Mouse (Mus musculus): Measurements from ENCODE around the gene E130208F15Rik. TPM values are rescaled to one million over a fixed set of nuclear protein-coding genes. Genes with fewer than 3 reads are reported as not detected.

Gene E130208F15Rik
- polyA plus RNA-seq, 1 experiment from 2014 or later, result not detected

- Histone ChIP-seq H3K4me1 (ENCODE audit: control insufficient read depth, insufficient read depth, low read length) (no peaks in the 10 kb centered on the region), H3K27me3 (ENCODE audit: control insufficient read depth, insufficient read depth, low read length) (peaks cover 18% of the 10 kb centered on the region), H3K9me3 (ENCODE audit: control insufficient read depth, low read length) (no peaks in the 10 kb centered on the region), H3K4me2 (ENCODE audit: low read length) (peak overlapping the region; percentile 10; the same call in 1 of the 2 replicates), H3K27ac (replicated peaks; ENCODE audit: low read depth, low read length) (no peak overlapping the region), H3K36me3 (ENCODE audit: control insufficient read depth, insufficient read depth, low read length) (no peaks in the 10 kb centered on the region), H3K4me3 (replicated peaks; ENCODE audit: low read depth, low read length) (no peak overlapping the region), H3K9ac (replicated peaks; ENCODE audit: low read length) (no peak overlapping the region)
- ATAC-seq (ENCODE audit: low FRiP score, low TSS enrichment), result no peak
- WGBS, result 2% methylated on average over 9 of the region's 9 CpGs
- peak; percentile 96 for DNase-seq
Observed at GRCm38 (mm10) chr7:30336384-30336783, 14.8 kb downstream of the E130208F15Rik start.

GRCm38 (mm10) chr7:30339432-30340109 lies 18.0 kb downstream of the E130208F15Rik start:
- no peaks in the 10 kb centered on the region for H3K9me3 ChIP-seq (ENCODE audit: control insufficient read depth, low read length)
- no peaks in the 10 kb centered on the region for H3K4me1 ChIP-seq (ENCODE audit: control insufficient read depth, insufficient read depth, low read length)
- H3K27ac ChIP-seq (replicated peaks; ENCODE audit: low read depth, low read length), result no peak overlapping the region
- H3K27me3 ChIP-seq (ENCODE audit: control insufficient read depth, insufficient read depth, low read length), result peaks cover 15% of the 10 kb centered on the region
- H3K36me3 ChIP-seq (ENCODE audit: control insufficient read depth, insufficient read depth, low read length), result no peaks in the 10 kb centered on the region
- WGBS, result 67% methylated on average over 5 of the region's 5 CpGs
- H3K4me2 ChIP-seq (ENCODE audit: low read length), result no peak overlapping the region
- ATAC-seq (ENCODE audit: low FRiP score, low TSS enrichment), result no peak
- no peak overlapping the region for H3K4me3 ChIP-seq (replicated peaks; ENCODE audit: low read depth, low read length)
- no peak overlapping the region for H3K9ac ChIP-seq (replicated peaks; ENCODE audit: low read length)
- DNase-seq, result no peak

GRCm38 (mm10) chr7:30346635-30347379 lies 25.3 kb downstream of the E130208F15Rik start:
- H3K4me3 ChIP-seq (replicated peaks; ENCODE audit: low read depth, low read length), result no peak overlapping the region
- WGBS, result 28% methylated on average over 21 of the region's 21 CpGs
- H3K36me3 ChIP-seq (ENCODE audit: control insufficient read depth, insufficient read depth, low read length), result no peaks in the 10 kb centered on the region
- DNase-seq (peak; percentile 73), ATAC-seq (ENCODE audit: low FRiP score, low TSS enrichment) (no peak)
- H3K9ac ChIP-seq (replicated peaks; ENCODE audit: low read length), result no peak overlapping the region
- H3K27ac ChIP-seq (replicated peaks; ENCODE audit: low read depth, low read length), result no peak overlapping the region
- 0 out of 2 replicates have a peak, but pooled peaks cover 3% of the 10 kb centered on the region for H3K4me1 ChIP-seq (ENCODE audit: control insufficient read depth, insufficient read depth, low read length)
- no peak overlapping the region for H3K4me2 ChIP-seq (ENCODE audit: low read length)
- H3K27me3 ChIP-seq (ENCODE audit: control insufficient read depth, insufficient read depth, low read length), result peaks cover 24% of the 10 kb centered on the region; the same call in 1 of the 2 replicates
- no peaks in the 10 kb centered on the region for H3K9me3 ChIP-seq (ENCODE audit: control insufficient read depth, low read length)

GRCm38 (mm10) chr7:30347828-30348227 lies 26.3 kb downstream of the E130208F15Rik start:
- H3K4me1 ChIP-seq (ENCODE audit: control insufficient read depth, insufficient read depth, low read length), result 0 out of 2 replicates have a peak, but pooled peaks cover 3% of the 10 kb centered on the region
- H3K9ac ChIP-seq (replicated peaks; ENCODE audit: low read length), result no peak overlapping the region
- no peak overlapping the region; the same call in 1 of the 2 replicates for H3K4me3 ChIP-seq (replicated peaks; ENCODE audit: low read depth, low read length)
- peak; percentile 73; the same call in 1 of the 2 replicates for ATAC-seq (ENCODE audit: low FRiP score, low TSS enrichment)
- no peak overlapping the region for H3K27ac ChIP-seq (replicated peaks; ENCODE audit: low read depth, low read length)
- H3K27me3 ChIP-seq (ENCODE audit: control insufficient read depth, insufficient read depth, low read length), result peaks cover 24% of the 10 kb centered on the region; the same call in 1 of the 2 replicates
- no peaks in the 10 kb centered on the region for H3K36me3 ChIP-seq (ENCODE audit: control insufficient read depth, insufficient read depth, low read length)
- H3K4me2 ChIP-seq (ENCODE audit: low read length), result peak overlapping the region; percentile 45
- DNase-seq, result peak; percentile 91
- H3K9me3 ChIP-seq (ENCODE audit: control insufficient read depth, low read length), result no peaks in the 10 kb centered on the region
- WGBS, result 1% methylated on average over 30 of the region's 30 CpGs

GRCm38 (mm10) chr7:30353279-30353822 lies 31.8 kb downstream of the E130208F15Rik start:
- H3K4me1 ChIP-seq (ENCODE audit: control insufficient read depth, insufficient read depth, low read length), result 0 out of 2 replicates have a peak, but pooled peaks cover 13% of the 10 kb centered on the region
- peaks cover 10% of the 10 kb centered on the region; the same call in 1 of the 2 replicates for H3K27me3 ChIP-seq (ENCODE audit: control insufficient read depth, insufficient read depth, low read length)
- no peak overlapping the region for H3K4me2 ChIP-seq (ENCODE audit: low read length)
- H3K27ac ChIP-seq (replicated peaks; ENCODE audit: low read depth, low read length), result 0 out of 2 replicates have a peak overlapping the region, but pooled peaks have one; percentile 20
- H3K36me3 ChIP-seq (ENCODE audit: control insufficient read depth, insufficient read depth, low read length), result peaks cover 40% of the 10 kb centered on the region
- ATAC-seq (ENCODE audit: low FRiP score, low TSS enrichment), result peak; percentile 61; the same call in 1 of the 2 replicates
- WGBS, result 17% methylated on average over 6 of the region's 6 CpGs
- no peak overlapping the region for H3K9ac ChIP-seq (replicated peaks; ENCODE audit: low read length)
- peak; percentile 81 for DNase-seq
- H3K4me3 ChIP-seq (replicated peaks; ENCODE audit: low read depth, low read length), result no peak overlapping the region
- no peaks in the 10 kb centered on the region for H3K9me3 ChIP-seq (ENCODE audit: control insufficient read depth, low read length)

GRCm38 (mm10) chr7:30354059-30354458 lies 32.5 kb downstream of the E130208F15Rik start:
- Histone ChIP-seq H3K36me3 (ENCODE audit: control insufficient read depth, insufficient read depth, low read length) (peaks cover 43% of the 10 kb centered on the region), H3K27me3 (ENCODE audit: control insufficient read depth, insufficient read depth, low read length) (peaks cover 6% of the 10 kb centered on the region; the same call in 1 of the 2 replicates), H3K4me1 (ENCODE audit: control insufficient read depth, insufficient read depth, low read length) (0 out of 2 replicates have a peak, but pooled peaks cover 19% of the 10 kb centered on the region), H3K9me3 (ENCODE audit: control insufficient read depth, low read length) (no peaks in the 10 kb centered on the region), H3K4me3 (replicated peaks; ENCODE audit: low read depth, low read length) (no peak overlapping the region), H3K4me2 (ENCODE audit: low read length) (no peak overlapping the region), H3K27ac (replicated peaks; ENCODE audit: low read depth, low read length) (no peak overlapping the region), H3K9ac (replicated peaks; ENCODE audit: low read length) (no peak overlapping the region)
- ATAC-seq (ENCODE audit: low FRiP score, low TSS enrichment), result no peak
- WGBS, result 76% methylated on average over 4 of the region's 4 CpGs
- DNase-seq, result no peak

- H3K4me1 ChIP-seq (ENCODE audit: control insufficient read depth, insufficient read depth, low read length), result peaks cover 41% of the 10 kb centered on the region
- no peaks in the 10 kb centered on the region for H3K27me3 ChIP-seq (ENCODE audit: control insufficient read depth, insufficient read depth, low read length)
- H3K27ac ChIP-seq (replicated peaks; ENCODE audit: low read depth, low read length), result no peak overlapping the region
- H3K4me3 ChIP-seq (replicated peaks; ENCODE audit: low read depth, low read length), result no peak overlapping the region
- H3K9ac ChIP-seq (replicated peaks; ENCODE audit: low read length), result 0 out of 2 replicates have a peak overlapping the region, but pooled peaks have one; percentile 9
- no peak for DNase-seq
- H3K4me2 ChIP-seq (ENCODE audit: low read length), result 0 out of 2 replicates have a peak overlapping the region, but pooled peaks have one; percentile 17
- H3K9me3 ChIP-seq (ENCODE audit: control insufficient read depth, low read length), result no peaks in the 10 kb centered on the region
- 64% methylated on average over 7 of the region's 7 CpGs for WGBS
- ATAC-seq (ENCODE audit: low FRiP score, low TSS enrichment), result no peak
- peaks cover 57% of the 10 kb centered on the region for H3K36me3 ChIP-seq (ENCODE audit: control insufficient read depth, insufficient read depth, low read length)
Observed at GRCm38 (mm10) chr7:30358378-30359186, 37.0 kb downstream of the E130208F15Rik start.
